Mouse (Mus musculus): ENCODE results near the gene Rad23b.
"Not testable (repeated sequence)": the region's sequence is repeated elsewhere in the genome, so short reads cannot be mapped to it uniquely, and the experiment has no call there.

Gene Rad23b

DNA sequence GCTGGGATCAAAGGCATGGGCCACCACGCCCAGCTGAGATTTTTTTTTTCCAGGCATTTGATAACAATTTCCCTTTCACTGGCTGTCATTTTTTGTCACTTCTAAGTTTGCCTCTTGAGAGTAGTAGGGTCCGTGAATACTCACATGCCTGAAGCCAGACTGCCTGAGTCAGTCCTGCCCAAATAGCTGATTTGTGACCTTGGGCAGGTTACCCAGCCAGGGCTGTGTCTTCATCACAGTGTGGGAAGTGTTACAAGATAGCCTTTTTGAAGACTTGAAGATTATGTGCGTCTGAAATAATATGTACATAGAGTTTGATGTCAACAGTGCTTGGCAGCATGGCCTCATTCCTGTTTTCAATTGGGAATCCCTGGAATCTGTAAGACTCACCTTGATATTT is 6.9 kb downstream of the Rad23b start:
- no peak for DNase-seq

DNA sequence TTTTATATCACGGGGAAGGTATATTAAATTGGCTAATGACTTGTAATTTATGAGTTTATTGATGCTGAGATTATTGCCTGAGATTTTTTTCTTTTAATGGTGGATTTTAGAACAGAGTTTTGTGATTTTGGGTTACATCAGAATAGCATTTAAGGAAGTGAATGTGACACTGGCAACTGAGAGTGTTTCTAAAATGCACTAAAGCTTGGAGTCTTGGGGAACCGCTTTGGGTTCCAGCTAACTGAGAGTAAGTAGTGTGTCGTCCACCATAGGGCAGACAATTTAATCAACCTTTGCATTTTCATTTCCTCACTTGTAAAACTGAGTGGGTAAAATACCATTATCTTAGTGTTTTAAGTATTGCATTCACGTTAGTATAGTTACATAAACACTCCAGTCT is 14.0 kb downstream of the Rad23b start:
- DNase-seq = no peak

DNA sequence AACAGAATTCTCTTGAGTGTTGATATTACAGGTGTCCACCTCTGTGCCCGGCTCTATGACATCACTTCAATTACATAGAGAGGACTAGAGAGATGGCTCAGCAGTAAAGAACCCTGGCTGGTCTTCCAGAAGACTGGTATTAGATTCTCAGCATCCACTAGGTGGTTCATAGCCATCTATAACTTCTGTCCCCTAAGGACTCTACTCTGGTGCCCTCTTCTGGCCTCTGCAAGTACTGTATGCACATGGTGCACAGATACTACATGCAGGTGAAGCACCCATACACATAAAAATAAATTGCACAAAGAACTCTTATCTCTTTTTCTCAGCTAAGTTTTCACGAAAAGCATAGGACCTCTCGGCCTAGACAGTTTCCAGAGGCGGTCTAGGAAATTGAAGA is 14.5 kb downstream of the Rad23b start:
- DNase-seq = peak; percentile 18 to 50

DNA sequence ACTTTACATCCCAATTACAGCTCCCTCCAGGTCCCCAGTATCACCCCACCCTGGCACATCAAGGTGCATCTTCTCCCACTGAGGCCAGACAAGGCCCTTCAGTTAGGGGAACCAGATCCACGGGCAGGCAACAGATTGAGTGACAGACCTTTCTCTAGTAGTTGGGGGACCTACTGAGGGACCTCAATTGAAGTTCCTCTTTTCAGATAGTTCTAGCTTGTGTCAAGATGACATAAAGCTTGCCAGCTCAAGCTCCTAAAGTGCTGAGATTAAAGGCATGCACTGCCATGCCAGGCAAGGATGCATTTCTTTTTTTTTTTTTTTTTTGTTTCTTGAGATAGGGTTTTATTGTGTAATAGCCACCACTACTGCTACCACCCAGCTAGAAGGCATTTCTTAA is 16.2 kb downstream of the Rad23b start:
- no peak for DNase-seq

DNA sequence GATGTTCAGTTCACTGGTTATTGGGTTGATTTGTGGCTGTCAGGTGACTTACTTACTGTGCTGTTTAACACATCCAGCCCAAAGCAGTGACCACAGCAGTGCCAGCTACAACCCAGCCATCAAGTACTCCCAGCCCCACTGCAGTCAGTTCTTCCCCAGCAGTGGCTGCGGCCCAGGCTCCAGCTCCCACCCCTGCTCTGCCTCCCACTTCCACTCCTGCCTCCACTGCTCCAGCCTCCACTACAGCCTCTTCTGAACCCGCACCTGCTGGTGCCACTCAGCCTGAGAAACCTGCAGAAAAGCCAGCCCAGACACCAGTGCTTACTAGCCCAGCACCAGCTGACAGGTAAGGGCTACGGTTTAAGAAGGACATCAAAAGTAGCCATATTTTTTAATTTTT is 20.3 kb downstream of the Rad23b start:
- no peak for DNase-seq

DNA sequence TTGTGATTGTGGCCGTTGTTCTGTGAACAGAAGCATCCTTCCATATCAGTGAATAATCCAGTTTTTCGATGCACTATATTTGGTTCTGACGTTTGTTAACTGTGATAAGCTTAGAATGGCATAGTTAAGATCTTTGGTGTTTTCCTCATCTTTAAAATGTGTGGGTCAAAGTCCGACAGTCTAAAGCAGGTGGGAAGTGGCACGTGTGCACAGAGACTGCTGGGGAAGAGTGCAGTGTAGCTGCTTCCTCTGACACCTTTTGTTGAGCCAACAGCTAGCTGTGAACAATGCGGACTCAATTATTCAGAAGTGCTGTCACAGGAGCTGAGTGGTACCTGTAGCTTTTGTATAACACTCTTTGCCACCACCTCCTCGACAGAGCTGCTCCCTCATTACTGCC is 21.5 kb downstream of the Rad23b start:
- DNase-seq = no peak

DNA sequence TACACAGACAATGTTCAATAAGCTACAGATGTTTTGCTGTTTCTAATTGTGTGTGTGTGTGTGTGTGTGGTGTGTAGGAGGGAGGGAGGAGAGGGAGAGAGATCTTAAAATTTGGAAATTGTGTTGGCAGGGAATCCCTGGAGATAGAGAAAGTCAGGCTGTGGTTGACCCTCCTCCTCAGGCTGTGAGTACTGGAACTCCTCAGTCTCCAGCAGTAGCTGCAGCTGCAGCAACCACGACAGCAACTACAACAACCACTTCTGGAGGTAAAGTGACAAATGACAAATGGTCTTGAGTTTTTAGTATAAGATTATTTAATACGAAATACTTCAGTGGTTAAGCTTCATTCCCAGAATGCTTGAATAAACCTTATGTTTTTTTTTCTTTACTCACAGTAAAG is 32.5 kb downstream of the Rad23b start:
- no peak for DNase-seq

DNA sequence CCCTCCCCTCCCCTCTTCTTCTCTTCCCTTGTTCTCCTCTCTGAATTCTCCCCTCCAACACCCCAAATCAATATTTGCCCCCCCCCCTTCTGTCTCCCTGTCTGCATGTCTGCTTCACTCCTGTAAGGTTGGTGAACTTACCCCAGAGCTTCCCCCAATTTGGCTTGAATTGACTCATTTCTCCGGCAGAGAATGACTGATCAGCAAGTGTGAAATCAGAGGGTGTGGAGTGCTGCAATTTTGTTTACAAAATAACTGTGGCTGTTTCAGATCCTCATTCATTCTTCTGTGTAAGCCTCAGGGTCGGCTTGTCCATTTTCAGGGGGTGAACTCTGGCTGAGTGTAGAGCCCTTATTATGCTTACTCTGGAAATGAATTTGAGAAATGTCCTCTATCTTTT is 36.9 kb downstream of the Rad23b start:
- no peak for DNase-seq

DNA sequence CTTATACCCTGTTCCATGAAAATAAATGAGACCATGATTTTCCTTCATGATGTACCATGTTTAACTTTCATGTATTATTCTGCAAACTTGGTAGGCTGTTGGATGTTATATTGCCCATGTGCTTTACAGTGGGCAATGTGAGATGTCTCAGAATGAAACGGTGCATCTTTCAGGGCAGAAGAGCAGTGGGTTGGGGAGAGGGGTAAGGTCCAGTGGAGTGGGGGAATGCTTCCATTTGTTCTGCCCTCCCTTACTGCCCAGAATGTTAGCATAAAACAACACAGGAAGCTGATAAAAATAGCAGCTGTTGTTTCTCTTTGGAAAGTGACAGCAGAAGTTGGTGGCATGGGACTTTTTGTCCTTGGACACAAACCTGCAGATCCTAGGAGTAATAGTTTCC is 41.6 kb downstream of the Rad23b start:
- DNase-seq = no peak

DNA sequence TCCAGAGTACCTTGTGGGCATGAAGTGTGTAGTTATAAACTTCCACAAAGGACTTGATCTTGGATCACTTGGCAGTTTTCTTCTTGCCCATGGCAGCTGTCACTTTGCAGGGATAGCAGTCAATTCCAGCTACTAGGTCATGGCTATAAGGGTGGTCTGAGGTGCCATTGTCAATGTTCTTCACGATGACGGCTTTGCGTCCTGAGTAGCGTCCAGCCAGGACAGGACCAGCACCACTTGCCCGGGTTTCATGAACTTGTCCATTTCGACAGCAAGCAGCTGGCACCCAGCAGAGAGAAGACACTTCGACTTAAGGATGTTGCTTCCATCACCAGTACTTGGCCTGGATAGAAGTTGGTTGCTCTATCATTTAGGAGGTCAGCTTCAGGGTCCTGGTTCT is 42.6 kb downstream of the Rad23b start:
- DNase-seq = no peak

DNA sequence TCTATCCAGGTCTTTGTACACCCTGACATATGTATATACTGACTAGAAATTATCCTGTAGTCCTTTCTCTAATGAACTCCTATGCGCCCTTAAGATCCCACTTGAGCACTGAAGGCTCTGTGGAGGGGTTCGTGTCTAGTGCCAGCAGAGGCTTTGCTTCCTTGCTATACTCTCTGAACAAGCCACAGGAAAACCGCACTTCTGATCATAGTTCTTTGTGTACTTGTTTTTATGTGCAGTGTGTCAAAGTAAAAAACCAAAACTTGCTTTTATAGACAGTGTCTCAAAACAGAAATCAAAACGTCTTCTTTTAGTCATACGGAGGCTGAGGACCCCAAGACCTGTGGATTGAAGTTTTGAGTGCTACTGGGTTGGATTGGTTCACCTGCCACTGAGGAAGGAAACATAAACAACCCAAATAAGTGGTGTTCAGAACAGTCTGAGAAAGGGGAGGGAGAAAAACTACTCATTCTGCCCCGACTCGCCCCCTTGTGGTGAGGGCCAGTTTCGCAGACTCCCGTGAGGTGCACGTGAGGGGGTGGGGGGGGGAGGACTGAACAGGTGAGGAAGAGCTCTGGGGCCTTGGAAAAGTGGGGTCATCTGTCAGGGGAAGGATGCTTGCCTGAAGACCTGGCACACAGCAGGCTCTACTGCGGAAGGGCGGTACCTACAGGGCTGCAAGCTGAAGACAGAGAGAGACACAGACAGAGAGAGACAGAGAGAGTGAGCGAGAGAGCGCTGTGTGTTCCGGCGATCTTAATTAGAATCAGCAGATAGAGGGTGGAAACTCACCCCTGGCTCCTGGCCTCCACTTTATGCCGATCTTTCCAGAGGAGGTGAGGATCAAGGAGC is 48.3 kb downstream of the Rad23b start:
- peak; percentile 40 to 71 for DNase-seq

DNA sequence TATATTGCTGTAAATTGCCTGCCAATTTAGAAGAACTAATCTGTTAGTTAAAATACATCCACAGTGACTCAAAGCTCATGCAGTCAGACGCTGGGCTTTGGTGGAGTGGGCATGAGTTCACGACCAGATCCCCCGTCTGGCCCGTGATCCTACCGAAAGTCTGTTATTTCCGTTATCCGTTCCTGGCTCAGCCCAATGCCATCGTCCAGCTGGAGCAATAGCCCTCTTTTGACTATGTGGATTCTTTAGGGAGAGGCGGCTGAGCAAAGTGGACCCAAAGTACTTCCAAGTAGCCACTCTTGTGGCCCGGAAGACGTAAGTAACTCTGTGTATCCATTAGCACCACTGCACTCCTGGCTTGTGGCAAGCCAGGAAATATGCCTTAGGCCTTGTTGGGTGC is 49.1 kb downstream of the Rad23b start:
- no peak for DNase-seq

DNA sequence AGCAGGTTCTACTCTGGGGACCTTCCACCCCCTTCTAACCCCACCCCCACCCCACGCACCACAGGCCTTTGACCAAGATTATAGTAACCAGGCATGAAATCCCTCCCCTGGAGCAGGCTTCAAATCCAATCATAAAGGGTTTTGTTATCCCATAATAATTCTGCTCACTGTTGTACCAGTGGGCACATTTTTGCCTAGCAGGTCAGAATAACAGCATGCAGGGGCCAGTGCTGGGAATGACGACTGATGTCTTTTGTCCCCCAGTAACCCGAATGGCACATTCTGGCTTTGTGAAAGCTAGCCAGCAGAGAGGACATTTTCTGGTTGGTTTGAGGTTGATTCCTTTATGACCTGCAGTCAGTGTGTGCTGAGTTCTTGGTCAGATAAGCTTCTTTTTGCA is 55.5 kb downstream of the Rad23b start:
- no peak for DNase-seq

DNA sequence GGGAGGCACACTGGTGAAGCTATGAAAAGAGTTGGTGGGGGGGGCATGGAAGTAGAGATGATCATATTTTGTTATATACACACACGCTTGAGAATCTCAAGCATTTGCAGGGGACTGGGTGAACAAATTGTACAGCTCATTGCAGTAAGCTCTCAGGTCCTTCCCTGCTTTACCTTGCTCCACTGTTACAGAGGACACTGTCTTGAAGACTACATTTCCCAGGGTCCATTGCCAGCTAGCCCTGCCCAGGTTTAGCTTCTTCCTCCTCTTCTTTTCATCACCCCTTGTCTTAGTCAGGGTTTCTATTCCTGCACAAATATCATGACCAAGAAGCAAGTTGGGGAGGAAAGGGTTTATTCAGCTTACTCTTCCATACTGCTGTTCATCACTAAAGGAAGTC is 56.7 kb downstream of the Rad23b start:
- DNase-seq = no peak

DNA sequence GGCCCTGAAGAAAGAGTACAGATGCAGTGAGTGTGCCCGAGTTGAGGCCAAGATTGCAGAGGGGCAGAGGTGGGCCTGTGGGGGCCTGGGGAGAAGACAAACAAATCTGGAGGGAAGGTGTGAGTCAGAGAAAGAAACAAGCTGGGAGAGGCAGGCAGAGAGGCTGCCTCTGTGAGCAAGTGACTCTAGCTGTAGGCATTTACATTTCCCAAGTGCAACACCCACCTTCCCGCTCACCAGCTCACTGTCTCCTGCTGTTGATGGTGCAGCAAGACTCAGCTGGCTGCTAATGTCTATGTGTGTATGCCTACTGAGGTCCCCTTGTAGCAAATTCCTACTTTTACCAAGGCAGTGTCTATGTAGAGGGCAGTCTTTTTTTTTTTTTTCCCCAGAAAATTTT is 58.2 kb downstream of the Rad23b start:
- no peak for DNase-seq

DNA sequence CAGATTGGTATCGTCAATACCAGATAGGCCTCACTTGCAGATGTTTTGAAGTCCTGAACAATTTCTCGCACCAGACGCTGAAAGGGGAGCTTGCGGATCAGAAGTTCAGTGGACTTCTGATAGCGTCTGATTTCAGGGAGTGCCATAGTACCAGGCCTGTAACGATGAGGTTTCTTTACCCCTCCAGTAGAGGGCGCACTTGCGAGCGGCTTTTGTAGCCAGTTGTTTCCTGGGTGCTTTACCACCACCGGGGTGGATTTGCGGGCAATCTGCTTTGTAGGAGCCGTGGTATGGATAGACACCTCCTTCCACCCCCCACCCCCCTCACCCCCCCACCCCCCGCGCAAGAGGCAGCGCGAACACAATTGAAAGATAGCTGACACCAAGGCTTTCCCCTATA is 59.2 kb downstream of the Rad23b start:
- DNase-seq = no peak

DNA sequence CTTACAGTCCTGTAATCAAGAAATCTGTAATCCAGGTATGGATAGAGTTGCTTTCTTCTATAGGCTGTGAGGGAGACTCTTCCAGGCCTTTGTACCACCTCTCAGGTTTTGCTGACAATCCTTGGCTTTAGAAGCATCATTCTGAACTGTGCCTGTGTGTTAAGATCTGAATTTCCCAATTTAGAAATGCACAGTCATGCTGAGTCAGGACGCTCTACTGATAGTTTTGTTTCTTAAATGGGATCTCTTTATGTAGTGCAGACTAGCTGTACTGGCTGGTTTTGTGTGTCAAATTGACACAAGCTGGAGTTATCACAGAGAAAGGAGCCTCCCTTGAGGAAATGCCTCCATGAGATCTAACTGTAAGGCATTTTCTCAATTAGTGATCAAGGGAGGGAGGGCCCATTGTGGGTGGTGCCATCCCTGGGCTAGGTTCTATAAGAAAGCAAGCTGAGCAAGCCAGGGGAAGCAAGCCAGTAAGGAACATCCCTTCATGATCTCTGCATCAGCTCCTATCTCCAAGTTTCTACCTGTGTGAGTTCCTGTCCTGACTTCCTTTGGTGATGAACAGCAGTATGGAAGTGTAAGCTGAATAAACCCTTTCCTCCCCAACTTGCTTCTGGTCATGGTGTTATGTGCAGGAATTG is 59.9 kb downstream of the Rad23b start:
- DNase-seq = not testable (repeated sequence)

DNA sequence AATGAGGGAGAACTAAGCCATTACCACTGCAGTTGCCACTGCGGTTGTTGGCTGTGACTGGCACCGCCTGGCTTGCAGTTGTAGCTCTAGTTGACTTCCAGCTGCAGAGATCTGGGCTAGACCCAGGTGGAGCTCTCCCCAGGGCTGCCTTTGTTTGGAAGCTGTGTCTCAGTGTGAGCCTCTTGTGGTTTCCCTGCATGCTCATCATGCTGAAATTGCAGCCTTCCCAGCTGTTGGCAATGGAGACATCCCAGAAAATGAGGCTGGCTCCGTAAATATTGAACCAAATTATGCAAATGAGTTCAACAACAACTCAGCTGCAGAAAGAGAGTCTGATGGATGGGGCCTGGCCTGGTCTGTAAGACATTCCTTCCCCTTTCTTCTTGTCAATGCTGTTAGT is 66.0 kb downstream of the Rad23b start:
- no peak for DNase-seq

DNA sequence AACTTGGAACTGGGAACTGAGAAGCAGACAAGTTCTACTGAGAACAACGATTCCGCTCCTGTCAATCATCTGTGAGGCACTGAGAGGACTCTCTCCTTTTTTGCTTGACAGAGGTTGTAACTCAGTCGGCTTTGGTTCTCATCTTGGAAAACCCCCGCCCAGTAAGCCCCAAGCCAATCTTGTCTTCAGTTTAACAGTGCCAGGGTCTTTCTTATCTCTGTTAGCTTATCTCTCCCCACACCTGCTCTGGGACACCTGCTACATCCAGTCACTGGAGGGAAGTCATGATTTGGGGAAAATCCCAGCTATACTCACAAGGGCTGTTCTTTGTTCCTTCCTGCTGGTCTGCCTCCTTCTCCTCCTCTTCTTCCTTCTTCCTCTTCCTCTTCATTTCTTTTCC is 76.4 kb downstream of the Rad23b start:
- DNase-seq = no peak
